Mouse (Mus musculus): ENCODE data around the gene Bloc1s5.
"Not testable (repeated sequence)": the region's sequence is repeated elsewhere in the genome, so short reads cannot be mapped to it uniquely, and the experiment has no call there.

Bloc1s5 gene

DNA sequence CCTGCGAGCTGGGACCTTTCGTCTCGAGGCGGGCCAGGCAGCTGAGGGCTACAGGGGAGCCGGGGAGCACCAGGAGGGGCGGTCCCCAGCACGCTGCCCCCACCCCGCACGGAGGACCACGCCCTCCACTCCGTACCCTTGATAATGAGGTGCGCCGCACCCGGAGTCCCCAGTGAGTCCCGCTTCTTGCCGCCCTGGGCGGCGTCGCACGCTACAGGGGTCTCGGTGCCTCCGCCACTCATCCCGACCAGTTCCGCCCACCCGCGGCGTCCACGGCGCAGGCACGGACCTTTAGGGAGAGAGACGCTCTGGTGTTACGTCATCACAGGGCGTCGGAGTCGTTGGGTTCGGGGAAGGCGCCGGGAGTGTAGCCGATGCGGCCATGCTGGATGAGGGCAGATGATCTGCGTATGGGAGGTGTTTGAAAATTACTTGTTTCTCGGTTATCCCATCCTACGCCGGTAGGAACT, at the start of gene Bloc1s5:
TSS of gene Bloc1s5 (minus strand) at position 310 of the 470 bp plus-strand sequence.
- DNase-seq (ENCODE audit: low spot score), result peak; percentile 94

DNA sequence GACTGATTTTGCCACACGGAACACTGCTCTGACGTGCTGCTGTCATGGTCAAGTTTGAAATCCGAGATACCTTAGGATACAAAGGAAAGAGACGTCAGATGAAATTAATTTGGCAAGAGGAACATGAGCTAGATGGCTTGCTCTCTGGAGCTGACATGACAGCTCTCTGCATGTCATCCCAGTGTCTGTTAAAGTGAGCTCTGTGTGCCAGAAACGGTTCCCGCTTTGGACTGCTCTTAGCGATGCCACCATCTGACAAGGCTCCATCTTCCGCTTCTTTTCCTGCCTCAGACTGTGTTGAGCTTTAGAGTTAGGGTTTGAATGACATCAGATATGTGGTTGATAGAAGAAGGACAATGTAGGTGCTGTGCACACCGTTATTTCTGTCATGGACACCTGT, 37.4 kb upstream of the Bloc1s5 start:
- DNase-seq (ENCODE audit: low spot score), result no peak

DNA sequence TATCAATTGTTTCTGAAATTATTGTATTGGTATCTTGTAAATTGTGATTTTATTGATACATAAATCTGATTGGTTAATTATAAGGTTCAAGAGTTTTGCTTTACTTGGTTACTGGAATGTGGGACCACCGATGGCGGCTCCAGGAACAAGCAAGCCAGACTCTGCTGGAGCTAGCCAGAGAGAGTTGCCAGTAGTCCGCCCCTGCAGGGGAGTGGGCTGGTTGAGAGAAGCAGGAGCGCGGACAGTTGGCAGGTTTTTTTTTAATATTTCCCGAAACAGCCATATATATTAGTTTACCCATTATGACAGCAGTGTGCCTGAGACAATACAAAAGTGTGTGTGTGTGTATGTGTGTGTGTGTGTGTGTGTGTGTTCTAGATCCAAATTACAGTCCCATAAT, 36.5 kb upstream of the Bloc1s5 start:
- not testable (repeated sequence) for DNase-seq (ENCODE audit: low spot score)

DNA sequence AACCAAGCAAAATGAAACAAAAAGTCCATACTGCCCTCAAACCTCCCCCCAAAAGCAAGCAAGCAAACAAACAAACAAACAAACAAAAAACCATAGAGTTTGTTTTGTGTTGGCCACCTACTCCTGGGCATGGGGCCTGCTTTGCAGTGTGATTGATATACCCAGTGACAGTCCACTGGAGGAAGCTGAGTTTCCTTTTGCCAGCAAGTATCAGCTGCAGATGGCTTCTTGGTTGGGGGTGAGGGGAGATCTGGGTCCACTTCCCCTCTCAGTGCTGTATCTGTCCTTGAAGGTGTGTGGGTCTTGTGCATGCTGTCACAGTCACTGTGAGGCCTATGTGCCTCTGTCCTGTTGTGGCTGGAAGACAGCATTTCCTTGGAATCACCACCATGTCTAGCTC, 35.1 kb upstream of the Bloc1s5 start:
- DNase-seq (ENCODE audit: low spot score), result no peak

DNA sequence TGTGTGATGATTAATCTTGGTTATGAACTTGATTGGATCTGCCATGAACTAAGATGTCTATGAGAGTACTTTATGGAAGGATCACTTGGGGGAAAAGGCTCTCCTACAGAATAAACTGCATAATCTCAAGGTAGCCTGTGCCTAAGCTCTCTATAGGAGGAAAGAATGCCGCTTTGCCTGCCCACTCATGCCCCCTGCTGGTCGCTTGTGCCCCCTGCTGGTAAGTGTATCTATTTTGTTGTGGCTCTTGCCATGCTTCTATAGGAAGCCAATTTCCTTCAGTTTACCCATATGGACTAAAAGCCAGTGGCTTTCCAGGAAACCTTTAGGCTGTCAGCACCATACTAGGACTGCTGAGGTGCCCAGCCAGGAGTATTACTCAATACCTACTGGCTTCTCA, 33.6 kb upstream of the Bloc1s5 start:
- peak; percentile 18 for DNase-seq (ENCODE audit: low spot score)

DNA sequence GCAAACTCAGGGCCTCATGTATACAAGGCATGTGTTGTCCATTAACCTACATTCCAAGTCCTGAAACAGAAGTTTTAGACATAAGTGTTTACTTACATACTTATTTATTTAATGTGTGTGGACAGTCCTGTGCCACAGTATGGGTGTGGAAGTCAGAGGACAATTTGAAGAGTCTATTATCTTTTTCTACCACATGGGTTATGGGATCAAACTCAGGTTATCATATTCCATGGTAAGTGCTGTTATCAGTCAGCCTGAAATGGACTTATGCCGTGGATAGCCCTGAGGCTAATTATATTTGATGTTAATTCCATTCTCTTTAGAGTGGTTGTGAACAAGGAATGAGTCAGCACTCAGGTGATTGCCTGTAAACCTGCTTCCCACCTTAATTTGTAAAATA, 29.8 kb upstream of the Bloc1s5 start:
- DNase-seq (ENCODE audit: low spot score), result no peak

DNA sequence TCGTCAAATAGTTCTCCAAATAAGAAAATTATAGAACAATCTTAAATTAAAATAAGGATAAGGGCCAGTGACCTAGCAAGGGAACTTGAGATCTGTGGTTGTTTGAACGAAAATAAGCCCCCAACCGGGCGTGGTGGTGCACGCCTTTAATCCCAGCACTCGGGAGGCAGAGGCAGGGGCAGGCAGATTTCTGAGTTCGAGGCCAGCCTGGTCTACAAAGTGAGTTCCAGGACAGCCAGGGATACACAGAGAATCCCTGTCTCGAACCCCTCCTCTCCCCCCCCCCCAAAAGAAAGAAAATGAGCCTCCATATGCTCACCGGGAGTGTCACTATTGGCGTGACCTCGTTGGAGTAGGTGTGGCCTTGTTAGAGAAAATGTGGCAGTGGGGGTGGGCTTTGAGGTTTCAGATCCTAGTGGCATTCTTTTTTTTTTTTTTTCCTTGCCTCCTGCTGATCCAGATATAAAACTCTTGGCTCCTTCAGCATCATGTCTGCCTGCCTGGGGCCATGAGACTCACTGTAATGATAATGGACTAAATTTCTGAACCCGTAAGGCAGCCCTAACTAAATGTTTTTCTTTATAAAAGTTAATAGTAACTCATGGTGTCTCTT, 24.7 kb upstream of the Bloc1s5 start:
- no peak for DNase-seq (ENCODE audit: low spot score)

DNA sequence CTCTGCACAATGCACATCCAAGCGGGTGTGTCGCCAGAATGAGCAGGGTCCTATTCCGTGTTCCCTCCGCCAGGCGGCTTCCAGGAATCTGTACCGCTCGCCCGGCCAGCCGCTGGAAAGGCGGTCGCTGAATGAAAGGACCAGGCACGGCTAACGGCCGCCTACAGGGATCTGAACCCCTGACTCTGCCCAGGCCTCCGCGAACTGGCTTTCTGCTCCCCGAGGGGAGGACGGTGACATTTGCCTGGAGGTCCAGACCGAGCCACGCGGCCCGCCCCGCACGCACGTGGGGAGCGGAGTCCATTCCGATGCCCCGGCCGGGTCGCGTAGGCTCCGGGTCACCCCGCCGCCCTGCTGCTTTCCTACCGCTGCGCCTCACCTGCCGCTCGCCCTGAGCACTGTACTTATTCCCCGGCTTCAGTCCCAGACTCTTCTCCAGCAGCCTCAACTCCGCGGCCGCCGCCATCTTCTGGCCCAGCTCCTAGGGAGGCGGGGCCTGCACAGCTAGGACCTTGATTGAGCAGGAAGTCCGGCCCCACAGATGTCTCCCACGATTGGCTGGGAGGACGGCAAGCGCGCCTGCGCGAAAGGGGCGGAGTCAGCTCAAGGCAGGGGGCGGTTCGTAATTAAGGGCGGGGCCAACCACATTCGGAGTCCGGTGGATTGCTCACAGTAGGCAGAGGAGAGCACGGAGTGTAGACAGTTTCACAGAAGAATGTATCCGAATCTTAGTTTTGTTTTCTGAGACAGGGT, 23.8 kb upstream of the Bloc1s5 start, which contains the start of gene Eef1e1:
TSS of gene Eef1e1 (minus strand) at position 531 of the 753 bp plus-strand sequence.
- peak; percentile 95 for DNase-seq (ENCODE audit: low spot score)

DNA sequence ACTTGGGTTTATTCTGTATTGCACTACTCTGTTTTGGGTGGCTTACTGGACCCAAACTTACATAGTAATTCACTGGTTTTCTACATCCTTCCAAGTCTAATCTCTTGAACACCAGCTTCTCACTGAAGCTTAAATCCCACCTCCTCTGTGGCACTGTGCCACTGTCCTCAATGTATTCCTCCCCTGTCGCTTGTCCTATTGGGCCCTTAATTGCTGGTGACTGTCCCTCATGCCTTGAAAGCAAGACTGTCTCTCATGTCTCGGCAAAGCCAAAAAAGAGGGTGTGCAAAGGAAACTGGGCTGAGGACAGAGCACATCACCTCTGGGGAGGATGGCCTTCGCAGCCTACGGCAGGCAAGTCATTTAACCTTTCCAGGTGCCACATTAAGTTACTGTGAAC, 23.0 kb upstream of the Bloc1s5 start:
- no peak for DNase-seq (ENCODE audit: low spot score)

DNA sequence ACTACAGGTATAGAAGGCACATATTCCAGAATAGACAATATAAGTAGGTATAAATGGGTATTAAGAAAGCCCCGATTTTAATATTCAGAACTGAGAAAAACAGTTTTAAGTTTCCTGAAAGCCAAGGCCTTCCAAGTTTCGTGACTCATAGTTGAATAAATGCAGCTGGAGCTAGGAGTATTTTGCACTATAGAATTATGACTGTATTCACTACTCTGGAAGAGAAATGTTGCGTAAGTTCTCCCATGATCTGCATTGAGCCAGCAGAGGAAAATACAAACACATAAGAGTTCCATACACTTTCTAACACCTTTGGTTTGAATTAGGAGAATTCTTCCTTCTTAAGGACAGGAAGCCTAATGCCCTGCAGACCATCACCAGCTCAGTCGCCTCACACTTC, 15.4 kb upstream of the Bloc1s5 start:
- DNase-seq (ENCODE audit: low spot score), result no peak

DNA sequence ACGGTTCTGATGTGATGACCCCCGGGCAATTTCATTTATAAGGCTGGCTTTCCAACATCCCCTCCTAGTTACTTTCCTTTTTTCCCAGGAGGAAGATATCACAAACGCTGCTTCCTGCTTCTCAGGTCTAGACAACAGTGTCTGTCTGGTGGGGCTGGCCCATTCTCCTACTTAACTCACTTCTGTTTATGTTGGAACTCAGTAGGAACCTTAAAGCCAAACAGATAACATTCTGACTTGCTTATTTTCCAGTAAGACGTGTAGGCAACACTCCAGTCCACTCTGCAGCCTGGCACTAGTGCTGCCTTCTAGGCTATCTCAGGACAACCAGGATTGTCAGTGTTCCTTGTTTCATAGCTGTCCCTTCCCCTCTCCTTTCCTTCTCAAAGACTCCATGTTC, 14.2 kb upstream of the Bloc1s5 start:
- DNase-seq (ENCODE audit: low spot score), result no peak

DNA sequence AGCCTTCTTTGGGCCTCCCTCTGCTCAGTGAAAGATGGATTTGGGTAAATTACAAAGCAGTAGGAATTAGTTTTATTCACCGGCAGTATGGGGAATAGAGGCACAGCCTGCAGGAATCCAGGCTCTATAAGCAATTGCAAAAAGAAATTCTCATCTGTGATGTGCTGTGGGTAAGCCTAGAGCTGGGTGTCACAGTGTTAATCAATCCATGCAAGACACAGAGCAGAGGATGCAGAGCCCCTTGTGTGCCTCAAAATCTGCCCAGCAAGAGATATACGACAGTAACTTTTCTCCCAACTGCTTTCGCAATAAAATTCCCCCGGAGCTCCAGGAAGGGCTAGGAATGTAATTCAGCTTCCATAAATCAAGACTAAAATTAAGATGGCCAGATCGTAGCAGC, 6.5 kb upstream of the Bloc1s5 start:
- DNase-seq (ENCODE audit: low spot score), result no peak

DNA sequence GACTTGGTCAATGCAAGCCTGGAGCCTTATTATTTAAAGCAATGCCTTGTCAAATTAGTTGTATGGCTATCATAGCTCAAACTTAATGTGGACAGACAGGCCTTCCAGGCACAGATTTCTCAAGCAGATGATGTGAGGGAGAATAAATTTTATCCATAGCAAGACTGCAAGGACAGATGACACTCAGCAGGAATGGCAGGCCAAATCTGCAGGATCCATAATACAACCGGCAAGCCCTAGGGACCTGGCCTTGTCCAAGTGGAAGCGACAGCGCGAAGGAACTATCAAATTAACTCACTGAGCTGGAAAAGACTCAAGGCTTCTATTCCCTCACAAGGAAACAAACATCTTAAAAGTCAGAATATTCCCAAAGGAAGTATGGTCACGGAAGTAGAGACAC, 6.1 kb upstream of the Bloc1s5 start:
- no peak for DNase-seq (ENCODE audit: low spot score)

DNA sequence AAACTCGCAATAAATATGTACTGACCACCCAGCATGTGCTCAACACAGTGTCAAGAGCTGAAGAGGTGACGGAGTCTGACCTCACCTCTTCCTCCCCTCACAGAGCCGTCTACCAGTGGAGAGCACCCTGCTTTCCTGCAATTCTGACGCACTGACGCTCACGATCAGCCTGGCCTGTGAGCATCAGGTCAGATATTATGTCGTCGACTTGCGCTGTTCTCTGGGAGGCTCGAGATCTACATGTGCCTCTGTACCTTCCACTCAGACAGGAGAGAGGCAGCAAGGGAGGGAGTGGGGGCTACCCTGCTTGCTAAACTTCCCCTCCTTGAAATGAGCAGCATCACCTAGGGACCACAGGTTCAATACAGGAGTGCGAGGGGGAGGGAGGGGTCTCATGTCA, 3.8 kb upstream of the Bloc1s5 start:
- no peak for DNase-seq (ENCODE audit: low spot score)

DNA sequence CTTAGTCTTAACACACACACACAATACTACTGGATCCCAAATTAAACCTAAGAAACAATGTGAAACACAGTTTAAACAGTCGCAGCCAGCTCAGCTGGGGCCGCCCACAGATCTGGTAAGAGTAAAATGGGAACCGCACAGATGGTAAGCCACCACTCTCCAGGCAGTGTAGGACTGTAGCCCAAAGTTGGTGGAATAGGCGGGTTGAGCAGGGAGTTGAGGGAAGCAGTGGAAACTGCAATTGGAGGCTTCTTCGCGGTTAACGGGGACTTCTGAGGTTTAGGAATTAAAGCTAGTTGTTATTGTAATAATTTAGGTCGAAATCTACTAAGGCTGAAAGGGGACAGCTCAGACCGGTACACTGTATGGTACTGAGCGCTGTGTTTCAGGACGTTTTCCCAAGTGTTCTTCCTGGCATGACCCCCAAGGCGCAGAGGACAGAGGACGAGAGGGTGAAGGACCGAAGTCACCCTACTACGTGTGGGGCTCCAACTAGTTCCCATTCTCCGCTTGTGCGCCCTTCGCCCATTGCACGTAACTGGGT, 581 bp downstream of the Bloc1s5 start:
- peak; percentile 23 for DNase-seq (ENCODE audit: low spot score)

DNA sequence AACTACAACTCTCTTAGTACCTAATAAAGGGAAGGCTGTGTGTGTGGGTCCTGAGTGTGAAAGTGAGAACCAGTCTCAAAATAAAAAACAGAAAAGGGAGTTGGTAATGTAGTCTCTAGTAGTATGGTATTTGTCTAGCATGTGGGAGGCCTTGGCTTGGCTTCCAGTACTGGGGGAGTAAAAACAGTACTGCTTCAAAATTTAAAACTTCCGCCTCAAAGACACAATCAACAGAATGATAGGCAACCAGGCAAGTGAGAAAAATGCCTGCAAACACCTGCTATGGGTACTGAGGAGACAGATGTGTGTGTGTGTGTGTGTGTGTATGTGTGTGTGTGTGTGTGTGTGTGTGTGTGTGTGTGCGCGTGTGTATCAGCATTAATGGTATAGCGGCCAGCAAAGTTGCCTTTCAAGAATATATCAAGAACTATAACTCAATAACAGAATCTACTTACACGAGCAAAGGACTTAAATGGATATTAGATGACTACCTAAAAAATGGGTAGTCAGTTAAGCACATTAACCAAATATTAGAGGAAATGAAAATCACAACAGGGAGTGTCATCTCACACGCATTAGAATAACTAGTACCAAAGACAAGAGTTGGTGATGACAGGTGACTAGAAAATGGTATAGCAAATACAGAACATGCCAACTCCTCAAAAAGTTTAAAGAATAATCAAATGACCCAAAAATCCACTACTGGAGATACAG, 1.5 kb downstream of the Bloc1s5 start:
- DNase-seq (ENCODE audit: low spot score), result no peak

DNA sequence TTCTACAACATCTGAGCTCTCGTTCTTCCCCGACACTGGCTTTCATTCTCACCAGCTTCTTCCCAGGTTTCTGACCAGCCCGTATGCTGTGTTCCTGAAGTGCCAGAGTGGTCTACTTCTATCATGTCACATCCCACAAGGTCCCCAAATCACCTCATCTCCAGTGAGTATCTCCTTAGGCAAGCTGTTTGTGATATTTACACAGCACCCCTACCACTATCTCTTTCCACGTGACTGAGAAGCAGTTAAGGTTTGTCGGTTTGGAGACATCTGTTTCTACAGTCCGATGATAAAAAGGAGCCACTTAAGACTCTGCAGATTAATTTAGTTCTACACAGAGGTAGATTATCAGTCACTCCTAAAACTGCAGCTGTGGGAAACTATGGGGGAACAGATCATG, 2.4 kb downstream of the Bloc1s5 start:
- DNase-seq (ENCODE audit: low spot score), result no peak

DNA sequence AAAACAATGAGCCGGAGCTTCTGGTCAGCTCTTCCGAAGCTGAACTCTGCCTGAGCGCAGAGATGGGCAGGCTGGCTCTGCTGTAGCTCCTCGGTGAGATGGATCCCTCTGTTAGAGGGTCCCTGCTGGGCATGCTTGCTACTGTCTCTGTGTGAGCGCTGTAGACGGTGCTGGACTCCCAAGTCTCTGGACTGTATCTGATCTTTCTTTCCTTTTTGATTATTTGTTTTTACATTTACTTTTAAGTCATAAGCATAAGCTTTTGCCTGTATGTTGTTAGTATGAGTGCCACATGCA, 8.7 kb downstream of the Bloc1s5 start:
- DNase-seq (ENCODE audit: low spot score), result no peak

DNA sequence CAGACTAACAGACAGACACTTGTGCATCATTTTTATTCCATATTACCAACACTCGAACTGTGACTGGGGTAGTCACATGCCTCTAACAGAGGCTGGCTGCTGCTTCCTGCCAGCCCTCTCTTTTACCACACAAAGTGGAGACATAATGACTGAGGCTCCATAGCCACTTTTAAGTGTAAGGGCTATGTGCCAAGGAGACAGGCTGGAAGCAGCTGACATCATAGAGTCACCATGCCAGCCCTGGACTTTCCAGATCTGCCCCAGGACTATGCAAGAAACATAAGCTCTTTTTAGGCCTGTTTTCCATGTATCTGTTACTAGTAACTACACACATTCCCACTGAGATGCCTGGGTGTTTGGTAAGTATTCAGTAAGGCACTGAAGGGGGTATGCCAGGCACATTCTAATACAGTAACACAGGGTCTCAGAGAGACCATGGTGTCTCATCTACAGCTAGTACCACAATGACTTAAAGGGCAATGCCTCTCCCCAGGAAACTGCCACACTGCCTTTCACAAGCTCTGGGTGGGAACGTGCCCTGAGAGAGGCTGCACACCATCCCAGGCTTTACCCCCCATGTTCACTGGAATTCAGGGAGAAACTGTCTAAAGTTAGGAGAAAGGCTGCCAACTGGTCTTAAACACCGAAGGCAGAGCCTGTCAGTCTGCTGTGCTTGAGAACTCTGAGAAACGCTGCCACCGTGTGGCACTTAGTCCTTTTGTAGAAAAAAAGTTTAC, 9.2 kb downstream of the Bloc1s5 start:
- peak; percentile 58 for DNase-seq (ENCODE audit: low spot score)

DNA sequence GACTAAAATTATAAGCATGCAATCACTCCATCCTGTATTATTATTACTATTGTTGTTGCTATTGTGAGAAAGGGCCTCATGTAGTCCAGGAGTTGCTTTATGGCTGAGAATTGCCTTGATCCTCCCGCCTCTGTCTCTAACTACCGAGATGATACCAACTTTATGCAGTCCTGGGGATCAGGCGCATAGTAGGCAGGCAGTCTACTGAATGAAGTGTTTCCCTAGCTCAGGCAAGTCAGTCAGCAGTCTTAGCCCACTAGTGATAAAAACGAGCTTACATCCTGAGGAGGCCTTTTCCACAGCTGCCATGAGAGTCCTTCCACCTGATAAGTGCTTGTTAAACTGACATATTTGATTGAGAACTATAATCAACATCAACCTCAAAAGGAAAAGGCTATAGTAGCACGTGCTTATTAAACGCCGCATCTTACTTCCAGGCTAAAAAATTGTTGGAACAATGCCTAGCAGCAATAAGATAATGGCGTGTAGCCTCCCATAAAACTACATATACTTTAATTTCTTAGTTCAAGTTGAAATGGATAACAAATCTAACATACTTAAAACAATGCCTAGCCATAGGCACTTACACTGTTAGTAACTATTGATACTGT, 10.5 kb downstream of the Bloc1s5 start:
- no peak for DNase-seq (ENCODE audit: low spot score)

DNA sequence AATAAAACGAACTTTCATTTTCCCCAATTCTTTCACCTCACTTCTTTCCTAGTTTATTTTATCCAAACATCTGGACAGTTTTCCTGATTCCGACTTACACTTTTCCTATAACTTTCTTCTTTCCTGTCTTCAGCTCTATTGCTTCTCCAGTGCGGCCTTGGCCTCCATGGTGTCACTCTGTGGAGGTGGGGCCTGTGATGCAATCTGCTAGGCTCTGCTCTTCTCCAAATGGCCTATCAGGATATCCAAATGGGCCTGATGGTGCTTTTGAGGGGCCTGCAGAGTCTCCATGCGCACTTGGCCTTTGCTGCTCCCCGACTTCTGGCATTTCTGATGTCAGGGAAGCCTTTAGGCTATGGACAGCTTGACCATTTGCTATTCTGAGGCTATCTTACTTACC, 11.6 kb downstream of the Bloc1s5 start:
- no peak for DNase-seq (ENCODE audit: low spot score)
